Mouse (Mus musculus) liver, postnatal 0 days (tissue): ENCODE measurements around the gene Pakap. TPM values are rescaled to one million over a fixed set of nuclear protein-coding genes. Genes with fewer than 3 reads are reported as not detected.

Experiments
- ATAC-seq: fragments of 200-750 bp; cut with Nextera tagmentation; 2 replicates; pipeline ENCODE4 v1.8.0; 2017; ENCODE audit warnings: mild to moderate bottlenecking, moderate library complexity
- DNase-seq: peaks from one replicate; pipeline ENCODE4 v3.0.0-alpha.2; 2016
- H3K27ac ChIP-seq: fragments of 300-500 bp; sonication (generic); 2 replicates; pipeline ENCODE4 v1.5.1; 2014; ENCODE audit warnings: antibody characterized with exemption, moderate library complexity, mild to moderate bottlenecking, low read depth
- H3K27me3 ChIP-seq: fragments of 300-500 bp; sonication (generic); 2 replicates; pipeline ENCODE4 v1.6.1; 2014; ENCODE audit warnings: low read length, control low read depth, mixed read lengths; ENCODE audit not compliant: insufficient read depth
- H3K36me3 ChIP-seq: fragments of 300-500 bp; sonication (generic); replicated peaks from 2 replicates; pipeline ENCODE4 v1.6.1; 2014; ENCODE audit warnings: mild to moderate bottlenecking, control low read depth, low read length, moderate library complexity, mixed read lengths; ENCODE audit not compliant: insufficient read depth
- H3K4me1 ChIP-seq: fragments of 300-500 bp; sonication (generic); 2 replicates; pipeline ENCODE4 v1.6.1; 2014; ENCODE audit warnings: antibody characterized with exemption, mild to moderate bottlenecking, control low read depth; ENCODE audit not compliant: insufficient read depth
- H3K4me2 ChIP-seq: fragments of 300-500 bp; sonication (generic); 2 replicates; pipeline ENCODE4 v1.6.1; 2014; ENCODE audit warnings: low read depth, mild to moderate bottlenecking, low read length, moderate library complexity, mixed read lengths
- H3K4me3 ChIP-seq: fragments of 300-500 bp; sonication (generic); 2 replicates; pipeline ENCODE4 v1.5.1; 2014; ENCODE audit warnings: low read depth, low read length
- H3K9ac ChIP-seq: fragments of 300-500 bp; sonication (generic); replicated peaks from 2 replicates; pipeline ENCODE4 v1.6.1; 2014; ENCODE audit warnings: mild to moderate bottlenecking, moderate library complexity
- H3K9me3 ChIP-seq: fragments of 300-500 bp; sonication (generic); 2 replicates; pipeline ENCODE4 v1.6.1; 2016; ENCODE audit warnings: mild to moderate bottlenecking, control low read depth, low read length, mixed read lengths
- CTCF ChIP-seq: sonication (generic); IDR thresholded peaks from 2 replicates; pipeline ENCODE4 v1.5.1; 2016; ENCODE audit warnings: antibody characterized with exemption, low read depth
- EP300 ChIP-seq: IDR thresholded peaks from 2 replicates; pipeline ENCODE4 v1.6.1; 2016; ENCODE audit warnings: antibody characterized with exemption, low read depth, mild to moderate bottlenecking
- WGBS: fragments of 180-500 bp; shearing (Covaris S2); extraction: QIAGEN DNeasy Blood & Tissue Kit; methylation state at CpG from one replicate; pipeline ENCODE4 v1.1.7; 2014; ENCODE audit not compliant: insufficient replicate concordance; 5-methylcytosine and 5-hydroxymethylcytosine counted together
- polyA plus RNA-seq: library from polyadenylated mRNA; unstranded; fragments of >200 nt; fragmentation: Nextera tagmentation; extraction: Ambion mirVana; gene quantifications from 2 replicates; pipeline ENCODE4 v1.2.1, GENCODE M21; 2015

The Pakap gene
- polyA plus RNA-seq, 1 experiment from 2014 or later: 0.79 TPM

GRCm38 (mm10) chr4:57812916-57813575 is 245.1 kb downstream of the Pakap start:
- DNase-seq (no peak), ATAC-seq (peak; percentile 31)
- H3K4me2 ChIP-seq: no peak overlapping the region
- no peaks in the 10 kb centered on the region for H3K36me3 ChIP-seq
- peak overlapping the region; percentile 72 for H3K27ac ChIP-seq
- no peaks in the 10 kb centered on the region for H3K9me3 ChIP-seq
- H3K4me1 ChIP-seq: peaks cover 5% of the 10 kb centered on the region
- no peak overlapping the region for H3K9ac ChIP-seq
- WGBS: 23% methylated on average over 7 of the region's 7 CpGs
- no peaks in the 10 kb centered on the region for H3K27me3 ChIP-seq
- H3K4me3 ChIP-seq: no peak overlapping the region
- TF ChIP-seq CTCF (no peak), EP300 (no peak)

- H3K9ac ChIP-seq: no peak overlapping the region
- peaks cover 5% of the 10 kb centered on the region for H3K4me1 ChIP-seq
- peak overlapping the region; percentile 72 for H3K27ac ChIP-seq
- no peaks in the 10 kb centered on the region for H3K9me3 ChIP-seq
- TF ChIP-seq EP300 (no peak), CTCF (no peak)
- no peaks in the 10 kb centered on the region for H3K36me3 ChIP-seq
- no peak overlapping the region for H3K4me3 ChIP-seq
- H3K27me3 ChIP-seq: no peaks in the 10 kb centered on the region
- DNase-seq (no peak), ATAC-seq (peak; percentile 11; the same call in 1 of the 2 replicates)
- WGBS: 37% methylated on average over 4 of the region's 4 CpGs
- H3K4me2 ChIP-seq: no peak overlapping the region
These were observed 245.6 kb downstream of the Pakap start for GRCm38 (mm10) chr4:57813576-57813945.

GRCm38 (mm10) chr4:57815355-57815754 is 247.4 kb downstream of the Pakap start:
- Histone ChIP-seq H3K27me3 (no peaks in the 10 kb centered on the region), H3K9ac (no peak overlapping the region), H3K4me2 (no peak overlapping the region), H3K36me3 (no peaks in the 10 kb centered on the region), H3K9me3 (no peaks in the 10 kb centered on the region), H3K4me1 (peaks cover 5% of the 10 kb centered on the region; the same call in 1 of the 2 replicates), H3K27ac (no peak overlapping the region), H3K4me3 (no peak overlapping the region)
- TF ChIP-seq EP300: no peak
- TF ChIP-seq CTCF: no peak
- DNase-seq (no peak), ATAC-seq (no peak)
- WGBS: 50% methylated on average over 2 of the region's 2 CpGs

GRCm38 (mm10) chr4:57816146-57816545 is 248.2 kb downstream of the Pakap start:
- 82% methylated on average over 8 of the region's 8 CpGs for WGBS
- no peak for DNase-seq

GRCm38 (mm10) chr4:57820839-57821374 is 252.9 kb downstream of the Pakap start:
- H3K4me1 ChIP-seq: peaks cover 7% of the 10 kb centered on the region
- DNase-seq (no peak), ATAC-seq (no peak)
- no peak overlapping the region for H3K27ac ChIP-seq
- H3K9ac ChIP-seq: no peak overlapping the region
- WGBS: 85% methylated on average over 24 of the region's 24 CpGs
- no peak overlapping the region for H3K4me2 ChIP-seq
- H3K4me3 ChIP-seq: no peak overlapping the region
- H3K9me3 ChIP-seq: no peaks in the 10 kb centered on the region
- no peak for TF ChIP-seq EP300
- TF ChIP-seq CTCF: no peak
- no peaks in the 10 kb centered on the region for H3K36me3 ChIP-seq
- H3K27me3 ChIP-seq: no peaks in the 10 kb centered on the region

More at GRCm38 (mm10) chr4:57816146-57816545, 248.2 kb downstream of the Pakap start:
- Histone ChIP-seq H3K9me3 (no peaks in the 10 kb centered on the region), H3K27ac (no peak overlapping the region), H3K4me1 (peaks cover 5% of the 10 kb centered on the region; the same call in 1 of the 2 replicates), H3K4me2 (no peak overlapping the region), H3K9ac (no peak overlapping the region), H3K4me3 (no peak overlapping the region), H3K27me3 (no peaks in the 10 kb centered on the region), H3K36me3 (no peaks in the 10 kb centered on the region)
- ATAC-seq: no peak
- TF ChIP-seq EP300 (no peak), CTCF (no peak)

- H3K27ac ChIP-seq: no peak overlapping the region
- WGBS: 50% methylated on average over 11 of the region's 11 CpGs
- no peak overlapping the region for H3K9ac ChIP-seq
- H3K27me3 ChIP-seq: no peaks in the 10 kb centered on the region
- ATAC-seq (no peak), DNase-seq (no peak)
- H3K4me1 ChIP-seq: peaks cover 7% of the 10 kb centered on the region
- H3K36me3 ChIP-seq: no peaks in the 10 kb centered on the region
- no peak for TF ChIP-seq CTCF
- TF ChIP-seq EP300: no peak
- H3K9me3 ChIP-seq: no peaks in the 10 kb centered on the region
- H3K4me3 ChIP-seq: no peak overlapping the region
- H3K4me2 ChIP-seq: no peak overlapping the region
These were observed 253.8 kb downstream of the Pakap start for GRCm38 (mm10) chr4:57821556-57822356.
